Mouse (Mus musculus) c-Kit-positive CD71-positive TER-119-negative erythroid progenitor cells, embryonic 14.5 days (primary cell): ENCODE data around the gene Galp.
"Not testable (repeated sequence)": the region's sequence is repeated elsewhere in the genome, so short reads cannot be mapped to it uniquely, and the experiment has no call there.

Experiments used
- DNase-seq: peaks from one replicate; pipeline ENCODE4 v3.0.0-alpha.2; 2013; ENCODE audit warnings: low read depth

Gene Galp

GRCm38 (mm10) chr7:6179013-6179412 lies 17.9 kb upstream of the Galp start:
- DNase-seq = no peak

- no peak for DNase-seq
Observed at GRCm38 (mm10) chr7:6182882-6183281, 14.0 kb upstream of the Galp start.

- no peak for DNase-seq
Observed at GRCm38 (mm10) chr7:6183802-6184201, 13.1 kb upstream of the Galp start.

GRCm38 (mm10) chr7:6184521-6184920 lies 12.4 kb upstream of the Galp start:
- DNase-seq = no peak

- no peak for DNase-seq
Observed at GRCm38 (mm10) chr7:6185391-6185790, 11.5 kb upstream of the Galp start.

GRCm38 (mm10) chr7:6186176-6186575 lies 10.7 kb upstream of the Galp start:
- no peak for DNase-seq

GRCm38 (mm10) chr7:6186756-6187155 lies 10.1 kb upstream of the Galp start:
- DNase-seq = no peak

GRCm38 (mm10) chr7:6189542-6189941 lies 7.3 kb upstream of the Galp start:
- no peak for DNase-seq

GRCm38 (mm10) chr7:6191376-6191775 lies 5.5 kb upstream of the Galp start:
- DNase-seq = peak; percentile 72

- no peak for DNase-seq
Observed at GRCm38 (mm10) chr7:6194129-6194528, 2.8 kb upstream of the Galp start.

GRCm38 (mm10) chr7:6195777-6196176 lies 1.1 kb upstream of the Galp start:
- DNase-seq = no peak

GRCm38 (mm10) chr7:6204200-6204599 lies 7.3 kb downstream of the Galp start:
- no peak for DNase-seq

- no peak for DNase-seq
Observed at GRCm38 (mm10) chr7:6213144-6213543, 16.3 kb downstream of the Galp start.

- DNase-seq = not testable (repeated sequence)
Observed at GRCm38 (mm10) chr7:6214691-6215090, 17.8 kb downstream of the Galp start.

- DNase-seq = no peak
Observed at GRCm38 (mm10) chr7:6220147-6220546, 23.3 kb downstream of the Galp start.

- no peak for DNase-seq
Observed at GRCm38 (mm10) chr7:6221978-6222377, 25.1 kb downstream of the Galp start, which contains the start of gene Zscan5b. TSS of gene Zscan5b (plus strand) at chr7:6222278.

- not testable (repeated sequence) for DNase-seq
Observed at GRCm38 (mm10) chr7:6228491-6228890, 31.6 kb downstream of the Galp start.

GRCm38 (mm10) chr7:6239787-6240186 lies 42.9 kb downstream of the Galp start:
- DNase-seq = no peak

- DNase-seq = peak; percentile 42
Observed at GRCm38 (mm10) chr7:6240841-6241425, 44.0 kb downstream of the Galp start.

GRCm38 (mm10) chr7:6244361-6245292 lies 47.7 kb downstream of the Galp start:
- DNase-seq = no peak

- DNase-seq = no peak
Observed at GRCm38 (mm10) chr7:6252410-6252809, 55.5 kb downstream of the Galp start, which contains the start of gene Epp13. TSS of gene Epp13 (plus strand) at chr7:6252710.

GRCm38 (mm10) chr7:6254451-6254850 lies 57.6 kb downstream of the Galp start:
- DNase-seq = no peak

- no peak for DNase-seq
Observed at GRCm38 (mm10) chr7:6257386-6257785, 60.5 kb downstream of the Galp start.
